Mouse (Mus musculus): Measurements from ENCODE around the gene Ddx19b. TPM values are rescaled to one million over a fixed set of nuclear protein-coding genes. Genes with fewer than 3 reads are reported as not detected.
"Not testable (repeated sequence)": the region's sequence is repeated elsewhere in the genome, so short reads cannot be mapped to it uniquely, and the experiment has no call there.

The Ddx19b gene
- polyA plus RNA-seq, 2 experiments: 2.4 to 3.0 TPM

DNA sequence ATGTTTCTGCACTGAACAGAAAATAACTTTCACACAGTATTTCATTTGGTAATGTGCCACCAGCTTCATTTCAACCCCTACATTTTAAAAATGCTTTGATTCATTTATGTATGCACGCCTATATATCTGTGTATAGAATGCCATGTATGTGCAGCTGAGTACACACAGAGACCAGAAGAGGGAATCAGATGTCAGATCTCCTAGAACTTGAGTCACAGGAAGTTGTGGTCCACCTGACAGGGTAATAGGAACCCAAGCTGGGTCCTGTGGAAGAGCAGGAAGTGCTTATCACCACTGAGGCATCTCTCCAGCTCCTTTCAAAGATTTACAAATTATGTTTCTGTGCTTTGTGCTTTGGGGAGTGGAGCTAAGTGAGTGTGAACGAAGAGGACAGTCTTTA is 50.2 kb downstream of the Ddx19b start:
- WGBS (ENCODE audit: insufficient replicate concordance): 48% methylated on average over 2 of the region's 2 CpGs
- H3K9me3 ChIP-seq (ENCODE audit: control insufficient read depth, low read length): no peaks in the 10 kb centered on the region
- no peak overlapping the region for H3K27ac ChIP-seq
- H3K4me1 ChIP-seq (replicated peaks; ENCODE audit: control insufficient read depth in 2 of 2, insufficient read depth in 2 of 2, low read length in 1 of 2): no peaks in the 10 kb centered on the region
- no peaks in the 10 kb centered on the region for H3K27me3 ChIP-seq (ENCODE audit: control insufficient read depth, insufficient read depth, low read length)
- H3K4me3 ChIP-seq (ENCODE audit: insufficient read depth in 1 of 2, low read depth in 2 of 2, low read length in 2 of 2): no peak overlapping the region
- no peak overlapping the region for H3K4me2 ChIP-seq (ENCODE audit: low read depth)
- TF ChIP-seq EP300 (IDR thresholded peaks at IDR 0.05; ENCODE audit: low read depth) (no peak), CTCF (IDR thresholded peaks at IDR 0.05; ENCODE audit: low read depth) (no peak)
- DNase-seq (ENCODE audit: low read depth in 3 of 3, low spot score in 3 of 3): no peak
- ATAC-seq (ENCODE audit: insufficient read depth): no peak
- H3K36me3 ChIP-seq (replicated peaks; ENCODE audit: control insufficient read depth, insufficient read depth, low read depth): peaks cover 59% of the 10 kb centered on the region
- no peak overlapping the region for H3K9ac ChIP-seq (replicated peaks)

DNA sequence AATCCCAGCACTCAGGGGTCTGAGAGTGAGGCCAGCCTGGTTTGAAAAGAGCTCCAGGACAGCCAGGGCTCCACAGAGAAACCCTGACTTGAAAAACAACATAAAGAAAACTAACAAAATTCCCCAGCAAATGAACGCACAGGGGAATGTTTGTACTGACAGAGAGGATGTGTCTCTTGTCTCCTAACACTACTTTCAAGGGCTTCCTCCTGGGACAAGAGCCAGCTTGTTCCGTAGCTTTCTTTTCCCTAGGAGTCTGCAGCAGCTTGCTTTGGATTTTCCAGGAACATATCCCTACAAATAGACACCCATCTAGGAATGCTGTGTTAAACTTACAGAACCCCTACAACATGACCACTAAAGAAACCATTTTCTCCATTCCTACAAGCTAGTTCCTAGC is 53.6 kb downstream of the Ddx19b start:
- not testable (repeated sequence) for H3K4me1 ChIP-seq (replicated peaks; ENCODE audit: control insufficient read depth in 2 of 2, insufficient read depth in 2 of 2, low read length in 1 of 2); H3K27ac ChIP-seq
- 81% methylated on average over 2 of the region's 2 CpGs for WGBS (ENCODE audit: insufficient replicate concordance)

DNA sequence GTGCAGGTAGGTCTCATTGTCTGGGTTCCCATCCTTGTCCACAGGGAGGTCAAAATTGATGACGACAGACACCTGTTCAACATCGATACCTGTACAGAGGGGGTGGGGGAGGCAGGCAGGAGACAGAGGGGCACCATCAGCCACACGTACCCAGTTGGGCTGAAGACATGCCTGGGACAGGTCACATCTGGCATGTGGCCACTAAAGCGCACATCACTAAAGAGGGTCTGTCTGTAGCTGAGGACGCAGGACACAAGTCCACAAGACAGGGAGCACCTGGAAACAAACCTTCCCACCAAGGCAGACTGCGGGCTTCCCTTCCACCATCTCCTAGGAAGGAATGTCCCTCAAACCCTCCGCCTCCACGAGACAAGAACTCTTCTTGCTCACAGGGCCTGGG is 55.0 kb downstream of the Ddx19b start:
- not testable (repeated sequence) for H3K4me1 ChIP-seq (replicated peaks; ENCODE audit: control insufficient read depth in 2 of 2, insufficient read depth in 2 of 2, low read length in 1 of 2); DNase-seq (ENCODE audit: low read depth in 3 of 3, low spot score in 3 of 3); H3K4me2 ChIP-seq (ENCODE audit: low read depth); H3K27me3 ChIP-seq (ENCODE audit: control insufficient read depth, insufficient read depth, low read length); H3K9ac ChIP-seq (replicated peaks); H3K4me3 ChIP-seq (ENCODE audit: insufficient read depth in 1 of 2, low read depth in 2 of 2, low read length in 2 of 2); ATAC-seq (ENCODE audit: insufficient read depth); H3K9me3 ChIP-seq (ENCODE audit: control insufficient read depth, low read length); H3K27ac ChIP-seq
- peaks cover 27% of the 10 kb centered on the region for H3K36me3 ChIP-seq (replicated peaks; ENCODE audit: control insufficient read depth, insufficient read depth, low read depth)
- WGBS (ENCODE audit: insufficient replicate concordance): 93% methylated on average over 8 of the region's 8 CpGs

More for the DNA sequence above, 53.6 kb downstream of the Ddx19b start:
- H3K9ac ChIP-seq (replicated peaks); H3K9me3 ChIP-seq (ENCODE audit: control insufficient read depth, low read length); DNase-seq (ENCODE audit: low read depth in 3 of 3, low spot score in 3 of 3); H3K27me3 ChIP-seq (ENCODE audit: control insufficient read depth, insufficient read depth, low read length); ATAC-seq (ENCODE audit: insufficient read depth); H3K4me2 ChIP-seq (ENCODE audit: low read depth); H3K4me3 ChIP-seq (ENCODE audit: insufficient read depth in 1 of 2, low read depth in 2 of 2, low read length in 2 of 2): not testable (repeated sequence)
- peaks cover 40% of the 10 kb centered on the region for H3K36me3 ChIP-seq (replicated peaks; ENCODE audit: control insufficient read depth, insufficient read depth, low read depth)

DNA sequence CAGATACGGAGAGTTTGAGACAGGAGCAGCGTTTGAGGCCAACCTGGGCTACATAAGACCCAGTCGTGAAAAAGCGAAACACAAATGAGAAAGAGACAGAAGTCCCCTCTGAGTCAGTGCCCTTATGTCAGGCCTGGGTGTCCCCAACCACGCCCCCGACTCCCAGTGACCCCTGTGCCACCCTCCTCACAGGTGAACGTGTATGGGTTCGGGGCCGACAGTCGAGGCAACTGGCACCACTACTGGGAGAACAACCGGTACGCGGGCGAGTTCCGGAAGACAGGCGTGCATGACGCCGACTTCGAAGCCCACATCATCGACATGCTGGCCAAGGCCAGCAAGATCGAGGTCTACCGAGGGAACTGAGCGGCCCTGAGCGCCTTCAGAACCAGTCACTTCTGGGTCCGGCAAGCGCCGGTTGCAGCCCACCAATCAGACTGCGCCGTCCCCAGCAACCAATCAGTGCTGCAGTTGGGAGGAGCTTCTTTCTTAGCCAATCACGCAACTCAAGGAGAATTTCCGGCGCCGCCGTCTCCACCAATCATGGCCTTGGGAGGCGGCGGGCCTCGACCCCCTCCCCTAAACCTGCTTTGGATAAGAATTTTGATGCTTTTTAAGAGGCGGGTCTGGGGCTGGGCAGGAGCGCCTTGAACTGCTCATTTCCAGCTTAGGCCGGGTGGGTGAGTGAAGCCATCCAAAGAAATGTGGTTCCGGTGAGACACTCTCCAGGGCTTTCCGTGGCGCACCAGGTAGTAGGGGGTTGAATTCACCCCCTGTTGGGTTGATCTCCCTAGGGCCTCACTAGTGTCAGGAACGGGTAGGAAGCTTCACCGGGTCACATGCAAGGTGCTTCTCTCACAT is 61.4 kb downstream of the Ddx19b start:
- WGBS (ENCODE audit: insufficient replicate concordance): 5% methylated on average over 45 of the region's 45 CpGs
- Histone ChIP-seq H3K9ac (replicated peaks) (peak overlapping the region; percentile 53), H3K36me3 (replicated peaks; ENCODE audit: control insufficient read depth, insufficient read depth, low read depth) (peaks cover 37% of the 10 kb centered on the region), H3K4me3 (ENCODE audit: insufficient read depth in 1 of 2, low read depth in 2 of 2, low read length in 2 of 2) (peak overlapping the region; percentile 54 to 56), H3K27ac (peak overlapping the region; percentile 28), H3K4me1 (replicated peaks; ENCODE audit: control insufficient read depth in 2 of 2, insufficient read depth in 2 of 2, low read length in 1 of 2) (peaks cover 0 to 6% of the 10 kb centered on the region in 2 experiments; a peak in 3 of 4 replicates), H3K4me2 (ENCODE audit: low read depth) (peak overlapping the region; percentile 83), H3K27me3 (ENCODE audit: control insufficient read depth, insufficient read depth, low read length) (no peaks in the 10 kb centered on the region), H3K9me3 (ENCODE audit: control insufficient read depth, low read length) (no peaks in the 10 kb centered on the region)
- ATAC-seq (ENCODE audit: insufficient read depth) (peak; percentile 92), DNase-seq (ENCODE audit: low read depth in 3 of 3, low spot score in 3 of 3) (peak; percentile 79 to 80 (median 80))
- no peak for TF ChIP-seq CTCF (IDR thresholded peaks at IDR 0.05; ENCODE audit: low read depth)
- TF ChIP-seq EP300 (IDR thresholded peaks at IDR 0.05; ENCODE audit: low read depth): 0 out of 2 replicates have a peak, but pooled peaks have one; percentile 8

DNA sequence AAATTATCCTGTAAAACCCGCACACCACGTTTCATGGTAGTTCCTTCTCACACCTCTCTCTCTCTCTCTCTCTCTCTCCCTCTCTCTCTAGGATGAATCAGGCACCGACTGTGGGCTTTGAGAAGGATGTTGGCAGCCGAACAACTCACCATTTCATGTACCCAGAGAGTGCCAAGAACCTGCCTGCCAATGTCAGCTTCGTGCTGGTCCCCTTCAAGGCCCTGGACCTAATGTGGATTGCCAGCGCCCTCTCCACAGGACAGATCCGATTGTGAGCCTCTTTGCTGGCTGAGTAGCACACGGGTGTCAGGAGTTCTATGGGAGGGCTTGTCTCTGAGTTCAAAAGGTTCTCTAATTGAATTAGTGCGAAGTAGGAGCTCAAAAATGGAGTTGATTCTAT is 64.2 kb downstream of the Ddx19b start:
- WGBS (ENCODE audit: insufficient replicate concordance): 79% methylated on average over 9 of the region's 9 CpGs
- H3K9ac ChIP-seq (replicated peaks): no peak overlapping the region
- H3K4me2 ChIP-seq (ENCODE audit: low read depth): no peak overlapping the region
- no peak for ATAC-seq (ENCODE audit: insufficient read depth)
- no peak for DNase-seq (ENCODE audit: low read depth in 3 of 3, low spot score in 3 of 3)
- TF ChIP-seq CTCF (IDR thresholded peaks at IDR 0.05; ENCODE audit: low read depth) (no peak), EP300 (IDR thresholded peaks at IDR 0.05; ENCODE audit: low read depth) (no peak)
- no peak overlapping the region for H3K27ac ChIP-seq
- no peaks in the 10 kb centered on the region for H3K27me3 ChIP-seq (ENCODE audit: control insufficient read depth, insufficient read depth, low read length)
- H3K4me1 ChIP-seq (replicated peaks; ENCODE audit: control insufficient read depth in 2 of 2, insufficient read depth in 2 of 2, low read length in 1 of 2): peaks cover 0 to 6% of the 10 kb centered on the region in 2 experiments; a peak in 3 of 4 replicates
- no peak overlapping the region for H3K4me3 ChIP-seq (ENCODE audit: insufficient read depth in 1 of 2, low read depth in 2 of 2, low read length in 2 of 2)
- no peaks in the 10 kb centered on the region for H3K9me3 ChIP-seq (ENCODE audit: control insufficient read depth, low read length)
- peaks cover 44% of the 10 kb centered on the region for H3K36me3 ChIP-seq (replicated peaks; ENCODE audit: control insufficient read depth, insufficient read depth, low read depth)

Data from liver, embryonic 14.5 days (tissue).